Mouse (Mus musculus) G1E (cell line): ENCODE measurements at regions not wholly inside any gene's neighbourhood (a gene's known extent, or its start where the extent isn't known, plus 50 kb on each side); places are given as distances from the start of the nearest gene placed in this dataset.

Source experiments
- CTCF ChIP-seq: IDR thresholded peaks from 2 replicates; pipeline ENCODE4 v1.5.1; 2012; ENCODE audit warnings: low read depth, low read length, inconsistent platforms, mixed read lengths
- GATA1 ChIP-seq: IDR thresholded peaks from 2 replicates; pipeline ENCODE4 v1.6.1; 2012; ENCODE audit warnings: borderline replicate concordance, low read length, inconsistent platforms, mixed read lengths
- POLR2AphosphoS5 ChIP-seq: IDR thresholded peaks from 2 replicates; pipeline ENCODE4 v1.6.1; 2012; ENCODE audit warnings: low read depth, low read length, inconsistent platforms; ENCODE audit not compliant: insufficient replicate concordance

DNA sequence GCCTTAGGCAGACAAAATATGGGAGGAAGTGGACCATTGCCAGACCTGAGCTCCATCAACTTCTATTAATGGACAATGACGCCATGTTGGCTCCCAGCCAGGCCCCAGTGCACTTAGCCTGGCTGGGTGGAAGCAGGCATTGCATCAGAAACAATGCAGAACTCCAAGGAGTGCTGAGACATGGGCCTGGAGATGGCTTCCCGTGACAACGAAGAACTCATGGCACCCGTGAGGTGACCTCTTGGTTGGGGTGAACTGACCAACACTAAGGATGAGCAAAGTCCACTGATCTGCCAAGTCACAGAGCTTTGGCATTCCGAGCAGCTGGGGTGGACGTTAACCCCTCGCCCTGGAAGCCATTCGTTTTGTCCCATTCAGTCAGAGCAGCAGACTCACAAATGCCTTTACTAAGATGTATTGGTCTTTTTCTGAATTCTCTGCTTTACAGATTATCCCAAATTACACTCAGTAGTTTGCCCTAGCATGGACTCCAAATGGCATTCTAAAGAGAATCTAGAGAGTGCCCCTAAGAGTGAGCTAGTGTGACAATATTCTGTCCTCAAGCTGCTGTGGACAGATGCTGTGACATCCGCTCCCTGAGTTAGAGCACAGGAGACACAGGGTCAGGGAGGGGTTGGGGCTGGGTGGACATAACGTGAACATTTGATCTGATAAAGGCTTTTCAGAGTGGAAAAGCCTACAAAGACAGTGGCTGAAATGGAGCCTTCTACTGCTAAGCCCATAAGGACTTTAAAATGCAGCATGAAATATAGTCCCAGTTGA lies 108.8 kb downstream of the Snx18 start:
- TF ChIP-seq CTCF (no peak), GATA1 (no peak), POLR2AphosphoS5 (no peak)
